Mouse (Mus musculus) kidney, adult 2 months (tissue): ENCODE results near the gene Ube4b. TPM values are rescaled to one million over a fixed set of nuclear protein-coding genes. Genes with fewer than 3 reads are reported as not detected.
"Not testable (repeated sequence)": the region's sequence is repeated elsewhere in the genome, so short reads cannot be mapped to it uniquely, and the experiment has no call there.

Experiments
- DNase-seq: peaks from one replicate; pipeline ENCODE4 v3.0.0; 2021
- H3K27ac ChIP-seq: fragments of 200-500 bp; 2 replicates; pipeline ENCODE4 v1.5.1; 2012; ENCODE audit warnings: low read depth, low read length, control low read depth, inconsistent platforms; ENCODE audit not compliant: insufficient read depth
- H3K27me3 ChIP-seq: fragments of 200-500 bp; replicated peaks from 2 replicates; pipeline ENCODE4 v1.6.1; 2012; ENCODE audit warnings: mild to moderate bottlenecking, moderate library complexity, low read length, inconsistent platforms; ENCODE audit not compliant: control insufficient read depth, insufficient read depth
- H3K36me3 ChIP-seq: fragments of 200-500 bp; 2 replicates; pipeline ENCODE4 v1.6.1; 2012; ENCODE audit warnings: mild to moderate bottlenecking, moderate library complexity, low read length, inconsistent platforms; ENCODE audit not compliant: control insufficient read depth, insufficient read depth
- H3K4me1 ChIP-seq: fragments of 200-500 bp; 2 replicates; pipeline ENCODE4 v1.6.1; 2011; ENCODE audit warnings: low read length; ENCODE audit not compliant: control insufficient read depth, insufficient read depth
- H3K4me3 ChIP-seq: fragments of 200-500 bp; 2 replicates; pipeline ENCODE4 v1.5.1; 2011; ENCODE audit warnings: mild to moderate bottlenecking, low read depth, low read length, control low read depth; ENCODE audit not compliant: insufficient read depth
- CTCF ChIP-seq: fragments of 200-500 bp; conservative IDR thresholded peaks from 2 replicates; pipeline ENCODE4 v1.5.1; 2011; ENCODE audit warnings: low read depth, mild to moderate bottlenecking, control low read depth, low read length, moderate library complexity, mixed read lengths; ENCODE audit not compliant: insufficient read depth, insufficient read length
- POLR2A ChIP-seq: fragments of 200-500 bp; IDR thresholded peaks from one replicate; pipeline ENCODE4 v1.6.1; 2011; ENCODE audit warnings: low read depth, low read length, control low read depth
- WGBS: fragments of 180-500 bp; shearing (Covaris S2); methylation state at CpG from one replicate; pipeline ENCODE4 v1.1.7; 2018; 5-methylcytosine and 5-hydroxymethylcytosine counted together
- polyA plus RNA-seq: library from polyadenylated mRNA; depleted of rRNA; stranded (reverse); fragments of >200 nt; gene quantifications from 2 replicates; pipeline ENCODE4 v1.2.3, GENCODE M21; 2012

The Ube4b gene
- polyA plus RNA-seq, 1 experiment: 56.5 TPM

GRCm38 (mm10) chr4:149446309-149446708, 19.8 kb upstream of the Ube4b start:
- Histone ChIP-seq H3K27me3 (no peaks in the 10 kb centered on the region), H3K4me1 (0 out of 2 replicates have a peak, but pooled peaks cover 3% of the 10 kb centered on the region), H3K27ac (no peak overlapping the region), H3K4me3 (no peak overlapping the region), H3K36me3 (no peaks in the 10 kb centered on the region)
- TF ChIP-seq POLR2A: no peak
- 82% methylated on average over 1 of the region's 1 CpGs for WGBS
- DNase-seq: no peak

GRCm38 (mm10) chr4:149445868-149446267, 19.3 kb upstream of the Ube4b start:
- no peak overlapping the region for H3K4me3 ChIP-seq
- H3K4me1 ChIP-seq: 0 out of 2 replicates have a peak, but pooled peaks cover 3% of the 10 kb centered on the region
- no peaks in the 10 kb centered on the region for H3K36me3 ChIP-seq
- H3K27ac ChIP-seq: no peak overlapping the region
- DNase-seq: peak; percentile 30
- 18% methylated on average over 11 of the region's 11 CpGs for WGBS
- TF ChIP-seq CTCF (no peak), POLR2A (no peak)
- H3K27me3 ChIP-seq: no peaks in the 10 kb centered on the region

GRCm38 (mm10) chr4:149444964-149445701, 18.6 kb upstream of the Ube4b start:
- H3K27me3 ChIP-seq: no peaks in the 10 kb centered on the region
- no peak overlapping the region for H3K27ac ChIP-seq
- peaks cover 6% of the 10 kb centered on the region; the same call in 1 of the 2 replicates for H3K4me1 ChIP-seq
- H3K4me3 ChIP-seq: 0 out of 2 replicates have a peak overlapping the region, but pooled peaks have one; percentile 1
- TF ChIP-seq CTCF: peak; percentile 89
- no peak for TF ChIP-seq POLR2A
- WGBS: 1% methylated on average over 36 of the region's 36 CpGs
- no peaks in the 10 kb centered on the region for H3K36me3 ChIP-seq
- DNase-seq: peak; percentile 94

GRCm38 (mm10) chr4:149444465-149444864, 17.9 kb upstream of the Ube4b start:
- no peak for TF ChIP-seq CTCF
- Histone ChIP-seq H3K4me1 (peaks cover 7% of the 10 kb centered on the region; the same call in 1 of the 2 replicates), H3K27me3 (no peaks in the 10 kb centered on the region), H3K4me3 (no peak overlapping the region), H3K36me3 (no peaks in the 10 kb centered on the region), H3K27ac (no peak overlapping the region)
- WGBS: 54% methylated on average over 1 of the region's 1 CpGs
- DNase-seq: no peak

- Histone ChIP-seq H3K27me3 (no peaks in the 10 kb centered on the region), H3K36me3 (no peaks in the 10 kb centered on the region), H3K27ac (no peak overlapping the region), H3K4me3 (no peak overlapping the region), H3K4me1 (peaks cover 12% of the 10 kb centered on the region; the same call in 1 of the 2 replicates)
- DNase-seq: peak; percentile 31
- 19% methylated on average over 3 of the region's 3 CpGs for WGBS
- no peak for TF ChIP-seq CTCF
- no peak for TF ChIP-seq POLR2A
These were observed 15.9 kb upstream of the Ube4b start for GRCm38 (mm10) chr4:149442436-149442835.

- Histone ChIP-seq H3K36me3 (no peaks in the 10 kb centered on the region), H3K4me3 (no peak overlapping the region), H3K4me1 (peaks cover 9% of the 10 kb centered on the region; the same call in 1 of the 2 replicates), H3K27me3 (no peaks in the 10 kb centered on the region), H3K27ac (no peak overlapping the region)
- peak; percentile 59 for DNase-seq
- TF ChIP-seq POLR2A (no peak), CTCF (no peak)
- WGBS: 32% methylated on average over 8 of the region's 8 CpGs
These were observed 14.0 kb upstream of the Ube4b start for GRCm38 (mm10) chr4:149440576-149440975.

GRCm38 (mm10) chr4:149431887-149432286, 5.3 kb upstream of the Ube4b start:
- not testable (repeated sequence) for H3K4me1 ChIP-seq, H3K4me3 ChIP-seq, H3K27me3 ChIP-seq, H3K36me3 ChIP-seq, H3K27ac ChIP-seq, DNase-seq
- WGBS: 98% methylated on average over 1 of the region's 1 CpGs
